Mouse (Mus musculus) left cerebral cortex, postnatal 25 days (tissue): ENCODE data around the gene Spata20. TPM values are rescaled to one million over a fixed set of nuclear protein-coding genes. Genes with fewer than 3 reads are reported as not detected.

Source experiments
- total RNA-seq, 2 experiments: library from RNA; stranded (reverse); gene quantifications; 2 replicates each; pipeline ENCODE4 v1.2.3; 2021

Gene Spata20
- total RNA-seq, 2 experiments from 2014 or later: 0.27 to 0.69 TPM

Other genes starting within 250 kb of the Spata20 start
- 1 to 10 TPM; 1.6 to 2.3 TPM for gene Wfikkn2, start 240.2 kb downstream of the Spata20 start, total RNA-seq
- not detected for gene Gm21885, start 204.3 kb downstream of the Spata20 start, total RNA-seq
- 100 to 1,000 TPM; 108 to 120 TPM for gene Luc7l3, start 164.2 kb downstream of the Spata20 start, total RNA-seq
- gene Ankrd40, start 158.2 kb downstream of the Spata20 start, total RNA-seq: 100 to 1,000 TPM; 138 to 144 TPM
- 1 to 10 TPM; 2.0 to 2.9 TPM for gene Abcc3, start 93.2 kb downstream of the Spata20 start, total RNA-seq
- 10 to 100 TPM; 83.4 to 92.5 TPM for gene Cacna1g, start 12.0 kb downstream of the Spata20 start, total RNA-seq
- under 1 TPM; 0.73 to 0.92 TPM for gene Epn3, start 13.8 kb upstream of the Spata20 start, total RNA-seq
- 1 to 10 TPM; 2.9 to 5.3 TPM for gene Mycbpap, start 35.6 kb upstream of the Spata20 start, total RNA-seq
- gene Rsad1, start 63.1 kb upstream of the Spata20 start, total RNA-seq: 10 to 100 TPM; 12.9 to 14.1 TPM
- gene Chad, start 78.9 kb upstream of the Spata20 start, total RNA-seq: under 1 TPM in 1 of 2 experiments, not detected in 1; 0.21 TPM
- gene Acsf2, start 115.7 kb upstream of the Spata20 start, total RNA-seq: 10 to 100 TPM; 13.6 to 16.6 TPM
- 10 to 100 TPM; 84.2 to 90.4 TPM for gene Lrrc59, start 143.6 kb upstream of the Spata20 start, total RNA-seq
- 10 to 100 TPM; 72.1 to 74.6 TPM for gene Mrpl27, start 167.6 kb upstream of the Spata20 start, total RNA-seq
- under 1 TPM in 1 of 2 experiments, not detected in 1; 0.32 TPM for gene Eme1, start 167.8 kb upstream of the Spata20 start, total RNA-seq
- 10 to 100 TPM; 21.8 to 23.7 TPM for gene Xylt2, start 191.3 kb upstream of the Spata20 start, total RNA-seq
- not detected for gene Gm11541, start 218.3 kb upstream of the Spata20 start, total RNA-seq